In the genomic region with DNA sequence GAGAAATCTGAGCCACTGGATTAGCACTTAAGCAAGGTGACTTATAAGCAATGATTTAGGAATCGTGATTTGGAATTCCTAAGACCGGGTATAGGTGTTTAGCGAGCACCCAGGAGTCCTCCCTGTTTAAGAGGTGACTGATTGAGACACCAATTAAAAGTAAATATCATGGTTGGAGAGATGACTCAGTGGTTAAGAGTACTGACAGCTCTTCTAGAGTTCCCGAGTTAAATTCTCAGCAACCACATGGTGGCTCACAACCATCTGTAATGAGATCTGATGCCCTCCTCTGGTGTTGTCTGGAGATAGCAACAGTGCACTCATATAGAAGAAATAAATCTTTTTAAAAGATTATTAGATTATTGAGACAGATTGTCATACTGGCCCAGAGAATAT, we compare ENCODE assay signal across 7 mouse cellular contexts. TPM values are rescaled to one million over a fixed set of nuclear protein-coding genes. Genes with fewer than 3 reads are reported as not detected.
A peak's percentile ranks its signal among the peaks of the same experiment; 100 is the strongest.
DNase-seq lines count a peak whose midpoint lies in the region; ATAC-seq and TF ChIP-seq lines count a peak whose summit lies in the region.
"Not testable (repeated sequence)": the region's sequence is repeated elsewhere in the genome, so short reads cannot be mapped to it uniquely, and the experiment has no call there.

No protein-coding gene starts in this region.

- peak; percentile 18 for DNase-seq in MN1 (ENCODE audit: low spot score)
- not testable (repeated sequence) for DNase-seq in embryonic facial prominence, embryonic 11.5 days (ENCODE audit: low spot score); gastrocnemius, adult 2 months; limb, embryonic 11.5 days (ENCODE audit: low spot score); lung, postnatal 0 days (ENCODE audit: low spot score)

- peak overlapping the region; percentile 87 for H3K4me3 ChIP-seq in embryonic facial prominence, embryonic 11.5 days (ENCODE audit: low read depth, low read length)
- H3K4me3 ChIP-seq in gastrocnemius, adult 2 months = peak overlapping the region; percentile 89
- H3K4me3 ChIP-seq in hindbrain, embryonic 16.5 days (ENCODE audit: low read length) = peak overlapping the region; percentile 66
- H3K4me3 ChIP-seq in limb, embryonic 11.5 days (ENCODE audit: low read depth, low read length) = peak overlapping the region; percentile 78
- peak overlapping the region; percentile 74 for H3K4me3 ChIP-seq in lung, postnatal 0 days (ENCODE audit: low read depth, low read length)
- peak overlapping the region; percentile 88 for H3K4me3 ChIP-seq in neural tube, embryonic 14.5 days (ENCODE audit: low read depth, low read length)

- not testable (repeated sequence) for TF ChIP-seq EP300 in lung, postnatal 0 days (IDR thresholded peaks at IDR 0.05)

- not testable (repeated sequence) for H3K4me1 ChIP-seq in embryonic facial prominence, embryonic 11.5 days (ENCODE audit: control insufficient read depth, insufficient read depth, low read length); hindbrain, embryonic 16.5 days (ENCODE audit: control insufficient read depth, insufficient read depth, low read depth, low read length); limb, embryonic 11.5 days (ENCODE audit: control insufficient read depth, insufficient read depth, low read length); lung, postnatal 0 days (ENCODE audit: insufficient read depth, low read depth, low read length); neural tube, embryonic 14.5 days (ENCODE audit: control insufficient read depth, insufficient read depth, low read length)

- intact Hi-C loops in gastrocnemius, adult 2 months (cut with DNase I) = loop anchor here (2.0 to 10.0 kb wide), 2 partner anchors 184 to 226 kb away; a partner anchor contains a TSS

- peak; percentile 28; the same call in 1 of the 2 replicates for TF ChIP-seq CTCF in gastrocnemius, adult 2 months (IDR thresholded peaks at IDR 0.05)
- TF ChIP-seq CTCF in lung, postnatal 0 days (IDR thresholded peaks at IDR 0.05) = peak; percentile 46

- not testable (repeated sequence) for H3K27ac ChIP-seq in embryonic facial prominence, embryonic 11.5 days (replicated peaks; ENCODE audit: low read depth, low read length); hindbrain, embryonic 16.5 days (ENCODE audit: low read depth, low read length); limb, embryonic 11.5 days (replicated peaks; ENCODE audit: low read depth, low read length)
- H3K27ac ChIP-seq in gastrocnemius, adult 2 months = peak overlapping the region; percentile 91
- H3K27ac ChIP-seq in lung, postnatal 0 days (ENCODE audit: low read length) = peak overlapping the region; percentile 72; the same call in 1 of the 2 replicates
- peak overlapping the region; percentile 60 for H3K27ac ChIP-seq in neural tube, embryonic 14.5 days (ENCODE audit: low read depth, low read length)

- WGBS in embryonic facial prominence, embryonic 11.5 days = 13% methylated on average over 4 of the region's 4 CpGs
- 13% methylated on average over 4 of the region's 4 CpGs for WGBS in hindbrain, embryonic 16.5 days
- 17% methylated on average over 4 of the region's 4 CpGs for WGBS in limb, embryonic 11.5 days
- 5% methylated on average over 4 of the region's 4 CpGs for WGBS in lung, postnatal 0 days
- WGBS in neural tube, embryonic 14.5 days = 15% methylated on average over 4 of the region's 4 CpGs

- H3K9me3 ChIP-seq in embryonic facial prominence, embryonic 11.5 days (replicated peaks; ENCODE audit: control insufficient read depth, low read length); hindbrain, embryonic 16.5 days (ENCODE audit: control insufficient read depth, low read length); limb, embryonic 11.5 days (ENCODE audit: control insufficient read depth, low read length); lung, postnatal 0 days (ENCODE audit: low read length); neural tube, embryonic 14.5 days (ENCODE audit: control insufficient read depth, low read length): not testable (repeated sequence)

- peak overlapping the region; percentile 41 for H3K4me2 ChIP-seq in embryonic facial prominence, embryonic 11.5 days (ENCODE audit: low read depth, low read length)
- H3K4me2 ChIP-seq in hindbrain, embryonic 16.5 days (ENCODE audit: low read length) = peak overlapping the region; percentile 82
- peak overlapping the region; percentile 72 for H3K4me2 ChIP-seq in limb, embryonic 11.5 days (ENCODE audit: low read depth, severe bottlenecking)
- H3K4me2 ChIP-seq in lung, postnatal 0 days (replicated peaks; ENCODE audit: low read depth, low read length) = peak overlapping the region; percentile 67
- H3K4me2 ChIP-seq in neural tube, embryonic 14.5 days (ENCODE audit: low read depth, low read length) = peak overlapping the region; percentile 75

- H3K27me3 ChIP-seq in embryonic facial prominence, embryonic 11.5 days (ENCODE audit: control insufficient read depth, insufficient read depth, low read length); hindbrain, embryonic 16.5 days (replicated peaks; ENCODE audit: control insufficient read depth, insufficient read depth, low read length); limb, embryonic 11.5 days (ENCODE audit: control insufficient read depth, insufficient read depth, low read length); lung, postnatal 0 days (replicated peaks; ENCODE audit: insufficient read depth, low read length); neural tube, embryonic 14.5 days (ENCODE audit: control insufficient read depth, insufficient read depth, low read length): not testable (repeated sequence)

- H3K9ac ChIP-seq in embryonic facial prominence, embryonic 11.5 days (replicated peaks; ENCODE audit: low read length) = peak overlapping the region; percentile 84
- peak overlapping the region; percentile 71 for H3K9ac ChIP-seq in hindbrain, embryonic 16.5 days (ENCODE audit: low read depth, low read length)
- H3K9ac ChIP-seq in limb, embryonic 11.5 days (ENCODE audit: low read length) = peak overlapping the region; percentile 86
- peak overlapping the region; percentile 62 for H3K9ac ChIP-seq in lung, postnatal 0 days (replicated peaks; ENCODE audit: low read depth)
- peak overlapping the region; percentile 76 for H3K9ac ChIP-seq in neural tube, embryonic 14.5 days (replicated peaks; ENCODE audit: low read depth, low read length)

- not testable (repeated sequence) for ATAC-seq in embryonic facial prominence, embryonic 11.5 days (replicated peaks; ENCODE audit: insufficient number of reproducible peaks, low FRiP score, low TSS enrichment, low read depth); limb, embryonic 11.5 days (ENCODE audit: insufficient number of reproducible peaks, low FRiP score, low TSS enrichment, low read depth); neural tube, embryonic 14.5 days (ENCODE audit: low read depth)
- peak; percentile 18; the same call in 1 of the 2 replicates for ATAC-seq in hindbrain, embryonic 16.5 days
- ATAC-seq in lung, postnatal 0 days = peak; percentile 0; the same call in 1 of the 2 replicates

- peaks cover 10% of the 10 kb centered on the region for H3K36me3 ChIP-seq in embryonic facial prominence, embryonic 11.5 days (replicated peaks; ENCODE audit: control insufficient read depth, insufficient read depth, low read depth, low read length)
- H3K36me3 ChIP-seq in hindbrain, embryonic 16.5 days (ENCODE audit: control insufficient read depth, insufficient read depth, low read length) = peaks cover 23% of the 10 kb centered on the region
- H3K36me3 ChIP-seq in limb, embryonic 11.5 days (ENCODE audit: control insufficient read depth, insufficient read depth, low read length) = peaks cover 18% of the 10 kb centered on the region
- not testable (repeated sequence) for H3K36me3 ChIP-seq in lung, postnatal 0 days (ENCODE audit: insufficient read depth, low read length)
- H3K36me3 ChIP-seq in neural tube, embryonic 14.5 days (ENCODE audit: control insufficient read depth, insufficient read depth, low read length) = peaks cover 17% of the 10 kb centered on the region; the same call in 1 of the 2 replicates

RNA-seq across cellular contexts. Expression of a gene that starts 7.2 kb away (rescaled TPM):
- 122 and 128 TPM in 2 replicates for polyA plus RNA-seq in embryonic facial prominence, embryonic 11.5 days (2014; fragmentation: Nextera tagmentation; extraction: Ambion mirVana)
- 10 to 100 TPM; 64.1 to 74.4 TPM for total RNA-seq in gastrocnemius, adult 2 months (2021)
- 75.0 and 76.7 TPM in 2 replicates for polyA plus RNA-seq in hindbrain, embryonic 16.5 days (2015; fragmentation: Nextera tagmentation; extraction: Ambion mirVana)
- polyA plus RNA-seq in limb, embryonic 11.5 days (2014; fragmentation: Nextera tagmentation; extraction: Ambion mirVana) = 145 and 153 TPM in 2 replicates
- 96.7 and 102 TPM in 2 replicates for polyA plus RNA-seq in lung, postnatal 0 days (2015; fragmentation: Nextera tagmentation; extraction: Ambion mirVana)
- polyA plus RNA-seq in neural tube, embryonic 14.5 days (2014; fragmentation: Nextera tagmentation; extraction: Ambion mirVana) = 79.4 and 81.1 TPM in 2 replicates
